Mouse (Mus musculus) heart, adult 10 weeks (tissue): ENCODE results near the gene Gm5136. TPM values are rescaled to one million over a fixed set of nuclear protein-coding genes. Genes with fewer than 3 reads are reported as not detected.

Source experiments
- polyA plus RNA-seq: library from polyadenylated mRNA; stranded (reverse); fragments of 350-450 nt; fragmentation: Illumina TruSeq; extraction: RNeasy Lipid Tissue Mini Kit (QIAGEN cat#74804); gene quantifications from one replicate; pipeline ENCODE4 v1.2.3, GENCODE M21; 2014; ENCODE audit warnings: low read depth, low replicate concordance

Gene Gm5136
- polyA plus RNA-seq = not detected

GRCm38 (mm10) chr10:108699946-108700345, at the start of gene Gm5136:
Gene Gm5136, minus strand, starts transcription at chr10:108700160.

